Mouse (Mus musculus) embryonic fibroblast, embryonic 13.5 days (primary cell): ENCODE data around the gene Irx6.

Source experiments
- CTCF ChIP-seq: IDR thresholded peaks from 2 replicates; pipeline ENCODE4 v1.5.1; 2011; ENCODE audit warnings: mild to moderate bottlenecking, control low read depth, low read length, moderate library complexity, borderline replicate concordance; ENCODE audit not compliant: insufficient read depth
- POLR2A ChIP-seq: IDR thresholded peaks from 2 replicates; pipeline ENCODE4 v1.6.1; 2011; ENCODE audit warnings: low read depth, mild to moderate bottlenecking, control low read depth, low read length, moderate library complexity

- TF ChIP-seq CTCF (no peak), POLR2A (no peak)
These were observed 50.3 kb downstream of the Irx6 start for GRCm38 (mm10) chr8:92724359-92724758.
